Mouse (Mus musculus) embryonic facial prominence, embryonic 11.5 days (tissue): ENCODE results near the gene Phf14. TPM values are rescaled to one million over a fixed set of nuclear protein-coding genes. Genes with fewer than 3 reads are reported as not detected.

Experiments used
- ATAC-seq: fragments of 200-750 bp; cut with Nextera tagmentation; replicated peaks from 2 replicates; pipeline ENCODE4 v1.8.0; 2017; ENCODE audit warnings: low read depth; ENCODE audit not compliant: insufficient number of reproducible peaks, low FRiP score, low TSS enrichment
- DNase-seq: peaks from one replicate; pipeline ENCODE4 v3.0.0-alpha.2; 2015; ENCODE audit warnings: low spot score
- H3K27ac ChIP-seq: fragments of 300-500 bp; sonication (generic); replicated peaks from 2 replicates; pipeline ENCODE4 v1.5.1; 2014; ENCODE audit warnings: mild to moderate bottlenecking, low read depth, low read length, control low read depth
- H3K27me3 ChIP-seq: fragments of 300-500 bp; sonication (generic); 2 replicates; pipeline ENCODE4 v1.6.1; 2014; ENCODE audit warnings: mild to moderate bottlenecking, low read length, moderate library complexity, mixed read lengths; ENCODE audit not compliant: control insufficient read depth, insufficient read depth
- H3K36me3 ChIP-seq: fragments of 300-500 bp; sonication (generic); replicated peaks from 2 replicates; pipeline ENCODE4 v1.6.1; 2014; ENCODE audit warnings: low read depth, mild to moderate bottlenecking, low read length, moderate library complexity, mixed read lengths; ENCODE audit not compliant: control insufficient read depth, insufficient read depth
- H3K4me1 ChIP-seq: fragments of 300-500 bp; sonication (generic); 2 replicates; pipeline ENCODE4 v1.6.1; 2014; ENCODE audit warnings: low read length, mixed read lengths; ENCODE audit not compliant: control insufficient read depth, insufficient read depth
- H3K4me2 ChIP-seq: fragments of 300-500 bp; sonication (generic); 2 replicates; pipeline ENCODE4 v1.6.1; 2014; ENCODE audit warnings: low read depth, mild to moderate bottlenecking, control low read depth, low read length, moderate library complexity
- H3K4me3 ChIP-seq: fragments of 300-500 bp; sonication (generic); 2 replicates; pipeline ENCODE4 v1.5.1; 2014; ENCODE audit warnings: low read depth, low read length, control low read depth
- H3K9ac ChIP-seq: fragments of 300-500 bp; sonication (generic); replicated peaks from 2 replicates; pipeline ENCODE4 v1.6.1; 2014; ENCODE audit warnings: mild to moderate bottlenecking, control low read depth, low read length
- H3K9me3 ChIP-seq: fragments of 300-500 bp; sonication (generic); replicated peaks from 2 replicates; pipeline ENCODE4 v1.6.1; 2016; ENCODE audit warnings: mild to moderate bottlenecking, low read length, inconsistent platforms, mixed read lengths; ENCODE audit not compliant: control insufficient read depth
- WGBS: fragments of 180-500 bp; shearing (Covaris S2); extraction: QIAGEN DNeasy Blood & Tissue Kit; methylation state at CpG from one replicate; pipeline ENCODE4 v1.1.7; 2014; 5-methylcytosine and 5-hydroxymethylcytosine counted together
- polyA plus RNA-seq: library from polyadenylated mRNA; unstranded; fragments of >200 nt; fragmentation: Nextera tagmentation; extraction: Ambion mirVana; gene quantifications from 2 replicates; pipeline ENCODE4 v1.2.1, GENCODE M21; 2014

Phf14 gene
- polyA plus RNA-seq, 1 experiment from 2014 or later = 106 TPM

GRCm38 (mm10) chr6:12080423-12080822 is 172.8 kb downstream of the Phf14 start:
- Histone ChIP-seq H3K9ac (no peak overlapping the region), H3K4me3 (no peak overlapping the region), H3K27me3 (no peaks in the 10 kb centered on the region), H3K9me3 (no peaks in the 10 kb centered on the region), H3K36me3 (no peaks in the 10 kb centered on the region), H3K4me2 (no peak overlapping the region), H3K4me1 (no peaks in the 10 kb centered on the region), H3K27ac (no peak overlapping the region)
- ATAC-seq = no peak
- no peak for DNase-seq
- whole genome bisulfite sequencing = 90% methylated on average over 5 of the region's 5 CpGs

GRCm38 (mm10) chr6:12081722-12082121 is 174.1 kb downstream of the Phf14 start:
- Histone ChIP-seq H3K36me3 (no peaks in the 10 kb centered on the region), H3K9ac (no peak overlapping the region), H3K9me3 (no peaks in the 10 kb centered on the region), H3K27me3 (no peaks in the 10 kb centered on the region), H3K4me1 (no peaks in the 10 kb centered on the region), H3K27ac (no peak overlapping the region), H3K4me3 (no peak overlapping the region), H3K4me2 (no peak overlapping the region)
- no peak for DNase-seq
- 87% methylated on average over 2 of the region's 2 CpGs for WGBS
- no peak for ATAC-seq

- no peaks in the 10 kb centered on the region for H3K36me3 ChIP-seq
- H3K4me3 ChIP-seq = no peak overlapping the region
- 89% methylated on average over 2 of the region's 2 CpGs for WGBS
- ATAC-seq (no peak), DNase-seq (no peak)
- H3K4me1 ChIP-seq = no peaks in the 10 kb centered on the region
- no peak overlapping the region for H3K27ac ChIP-seq
- H3K27me3 ChIP-seq = no peaks in the 10 kb centered on the region
- no peaks in the 10 kb centered on the region for H3K9me3 ChIP-seq
- no peak overlapping the region for H3K4me2 ChIP-seq
- no peak overlapping the region for H3K9ac ChIP-seq
Observed at GRCm38 (mm10) chr6:12082125-12082524, 174.5 kb downstream of the Phf14 start.

GRCm38 (mm10) chr6:12082531-12083216 is 175.1 kb downstream of the Phf14 start:
- Histone ChIP-seq H3K4me2 (no peak overlapping the region), H3K27ac (no peak overlapping the region), H3K36me3 (no peaks in the 10 kb centered on the region), H3K4me1 (no peaks in the 10 kb centered on the region), H3K4me3 (no peak overlapping the region), H3K27me3 (no peaks in the 10 kb centered on the region), H3K9me3 (no peaks in the 10 kb centered on the region), H3K9ac (no peak overlapping the region)
- ATAC-seq (no peak), DNase-seq (no peak)
- 85% methylated on average over 6 of the region's 6 CpGs for WGBS

GRCm38 (mm10) chr6:12084721-12085120 is 177.1 kb downstream of the Phf14 start:
- ATAC-seq = no peak
- H3K27ac ChIP-seq = no peak overlapping the region
- no peaks in the 10 kb centered on the region for H3K9me3 ChIP-seq
- H3K4me1 ChIP-seq = no peaks in the 10 kb centered on the region
- H3K9ac ChIP-seq = no peak overlapping the region
- DNase-seq = no peak
- no peak overlapping the region for H3K4me3 ChIP-seq
- H3K36me3 ChIP-seq = no peaks in the 10 kb centered on the region
- no peak overlapping the region for H3K4me2 ChIP-seq
- 86% methylated on average over 5 of the region's 5 CpGs for WGBS
- H3K27me3 ChIP-seq = no peaks in the 10 kb centered on the region

GRCm38 (mm10) chr6:12089439-12089992 is 181.9 kb downstream of the Phf14 start:
- DNase-seq (no peak), ATAC-seq (no peak)
- no peaks in the 10 kb centered on the region for H3K36me3 ChIP-seq
- no peak overlapping the region for H3K4me3 ChIP-seq
- 58% methylated on average over 3 of the region's 3 CpGs for WGBS
- H3K9ac ChIP-seq = no peak overlapping the region
- no peak overlapping the region for H3K27ac ChIP-seq
- no peaks in the 10 kb centered on the region for H3K4me1 ChIP-seq
- H3K27me3 ChIP-seq = no peaks in the 10 kb centered on the region
- no peak overlapping the region for H3K4me2 ChIP-seq
- H3K9me3 ChIP-seq = no peaks in the 10 kb centered on the region

- H3K27ac ChIP-seq = no peak overlapping the region
- H3K4me2 ChIP-seq = no peak overlapping the region
- no peaks in the 10 kb centered on the region for H3K27me3 ChIP-seq
- WGBS = 88% methylated on average over 1 of the region's 1 CpGs
- DNase-seq = no peak
- H3K4me3 ChIP-seq = no peak overlapping the region
- H3K9ac ChIP-seq = no peak overlapping the region
- no peak for ATAC-seq
- H3K4me1 ChIP-seq = no peaks in the 10 kb centered on the region
- H3K9me3 ChIP-seq = no peaks in the 10 kb centered on the region
- no peaks in the 10 kb centered on the region for H3K36me3 ChIP-seq
Observed at GRCm38 (mm10) chr6:12095716-12096115, 188.1 kb downstream of the Phf14 start.

GRCm38 (mm10) chr6:12097125-12097524 is 189.5 kb downstream of the Phf14 start:
- H3K9ac ChIP-seq = no peak overlapping the region
- H3K4me1 ChIP-seq = no peaks in the 10 kb centered on the region
- no peaks in the 10 kb centered on the region for H3K9me3 ChIP-seq
- 32% methylated on average over 4 of the region's 4 CpGs for WGBS
- no peaks in the 10 kb centered on the region for H3K27me3 ChIP-seq
- no peaks in the 10 kb centered on the region for H3K36me3 ChIP-seq
- H3K27ac ChIP-seq = no peak overlapping the region
- H3K4me3 ChIP-seq = no peak overlapping the region
- ATAC-seq (no peak), DNase-seq (no peak)
- H3K4me2 ChIP-seq = no peak overlapping the region
